Mouse (Mus musculus) retina, adult 2 months (tissue): ENCODE results near the gene Tubg1.

ENCODE experiments used
- DNase-seq: peaks from one replicate; pipeline ENCODE4 v3.0.0-alpha.2; 2012; ENCODE audit warnings: low read depth, low spot score

Tubg1 gene

DNA sequence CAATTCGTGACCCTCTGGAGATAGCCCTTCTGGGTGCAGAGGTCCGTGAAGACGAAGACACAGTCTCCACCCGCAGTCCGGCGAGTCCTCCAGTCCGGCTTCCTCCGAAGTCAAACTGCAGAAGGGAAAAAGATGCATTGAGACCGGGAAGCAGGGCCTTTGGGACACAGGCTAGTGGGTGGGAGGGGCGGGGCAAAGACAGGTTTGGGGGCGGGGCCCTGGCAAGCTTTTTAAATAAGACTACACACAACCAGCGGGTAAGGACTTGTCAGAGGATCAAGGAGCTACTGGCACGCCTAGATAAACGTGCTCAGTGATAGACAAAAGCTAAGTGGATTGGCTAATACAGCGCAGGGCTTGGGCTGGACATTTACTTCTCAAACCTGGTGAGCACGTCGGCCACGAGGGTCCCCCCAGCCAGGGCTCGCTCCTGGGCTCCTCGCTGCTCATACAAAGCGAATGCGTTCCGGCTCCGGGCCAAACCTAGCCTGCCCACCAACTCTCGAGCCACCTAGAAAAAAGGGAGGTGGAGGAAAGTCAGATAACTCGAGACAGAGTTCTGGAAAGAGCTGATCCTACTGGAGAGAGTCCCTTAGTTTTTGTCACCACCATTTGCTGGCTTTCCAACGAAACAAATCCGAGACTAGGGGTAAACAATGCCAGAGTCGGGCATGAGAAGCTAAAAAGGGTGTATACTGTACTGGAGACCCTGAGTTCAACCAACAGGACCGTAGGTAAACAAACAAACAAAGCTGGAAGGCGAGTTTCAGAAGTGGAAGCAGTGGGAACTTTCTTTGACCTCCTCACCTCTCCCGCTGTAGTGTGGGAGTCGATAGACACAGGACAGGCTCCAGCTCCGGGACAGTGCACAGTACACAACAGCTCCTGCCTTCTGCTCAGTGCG, 45.2 kb downstream of the Tubg1 start:
- DNase-seq, result no peak

DNA sequence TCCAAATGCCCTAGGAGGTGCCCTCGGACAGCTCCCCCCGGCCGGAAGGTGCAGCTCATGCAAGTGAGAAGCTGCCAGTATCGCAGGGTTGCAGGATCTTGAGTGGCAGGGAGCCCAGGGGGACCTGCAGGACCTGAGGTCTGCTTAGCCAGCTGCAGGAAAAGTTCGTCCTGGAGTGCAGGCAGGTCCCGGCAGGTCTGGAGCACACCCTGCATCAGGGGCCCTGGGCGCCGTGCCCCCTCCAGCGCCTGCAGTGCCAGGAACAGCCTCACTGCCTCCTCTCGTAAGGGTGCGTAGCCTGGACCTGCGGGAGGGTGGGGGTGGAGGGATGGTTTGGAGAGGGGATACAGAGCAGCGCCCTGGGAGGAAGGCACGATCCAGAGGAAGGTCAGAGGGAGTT, 46.6 kb downstream of the Tubg1 start:
- DNase-seq, result no peak

DNA sequence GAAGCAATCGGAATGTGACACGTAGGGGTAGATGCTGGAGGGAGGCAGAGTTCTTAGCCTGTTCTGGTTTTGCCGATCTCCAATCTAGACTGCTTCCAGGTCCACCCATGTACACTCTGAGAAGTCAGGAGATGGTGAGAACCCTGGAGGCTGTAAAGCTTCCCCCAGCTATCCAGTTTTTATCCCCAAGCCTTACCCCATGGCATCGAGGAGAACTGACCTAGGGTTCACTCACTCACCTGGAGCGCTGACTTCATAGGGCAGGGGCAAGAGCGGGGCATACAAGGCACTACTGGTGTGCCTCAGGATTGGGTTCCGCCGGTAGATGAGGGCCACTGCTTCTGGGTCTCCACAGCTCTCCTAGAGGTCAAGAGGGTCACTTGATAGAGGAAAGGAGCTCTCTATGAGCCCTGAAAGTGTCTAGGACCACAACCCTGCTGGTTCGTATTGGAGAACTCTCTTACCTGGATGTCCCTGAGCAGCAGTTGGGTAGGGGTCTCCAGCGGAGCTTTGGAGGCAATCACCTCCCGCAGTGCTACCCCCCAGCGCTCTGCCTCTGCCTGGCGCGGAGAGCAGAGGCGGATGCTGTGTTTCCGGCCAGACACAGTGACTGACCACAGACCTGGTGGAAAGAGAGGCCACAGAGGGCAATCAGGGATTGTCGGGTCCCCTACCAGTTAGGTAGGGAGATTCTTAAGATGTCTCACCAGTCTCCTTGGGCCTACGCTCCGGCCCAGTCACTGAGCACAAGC, 47.6 kb downstream of the Tubg1 start:
- DNase-seq, result no peak

DNA sequence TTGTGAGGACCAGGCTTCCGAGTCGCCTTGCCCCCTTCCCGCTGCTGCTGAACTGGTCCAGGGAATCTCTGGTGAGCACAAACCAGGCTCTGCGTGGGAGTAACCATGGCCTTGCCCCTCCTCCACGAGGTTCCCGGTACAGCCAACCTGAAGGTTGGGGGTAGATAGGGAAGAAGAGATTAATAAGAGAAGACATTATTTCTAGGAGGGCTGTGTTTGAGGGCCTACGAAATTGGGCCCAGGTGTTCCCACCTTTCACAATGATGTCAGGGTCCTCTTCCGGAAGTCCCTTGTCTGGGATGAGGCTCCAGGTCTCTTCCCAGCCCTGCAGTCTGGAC, 48.2 kb downstream of the Tubg1 start:
- DNase-seq, result no peak

DNA sequence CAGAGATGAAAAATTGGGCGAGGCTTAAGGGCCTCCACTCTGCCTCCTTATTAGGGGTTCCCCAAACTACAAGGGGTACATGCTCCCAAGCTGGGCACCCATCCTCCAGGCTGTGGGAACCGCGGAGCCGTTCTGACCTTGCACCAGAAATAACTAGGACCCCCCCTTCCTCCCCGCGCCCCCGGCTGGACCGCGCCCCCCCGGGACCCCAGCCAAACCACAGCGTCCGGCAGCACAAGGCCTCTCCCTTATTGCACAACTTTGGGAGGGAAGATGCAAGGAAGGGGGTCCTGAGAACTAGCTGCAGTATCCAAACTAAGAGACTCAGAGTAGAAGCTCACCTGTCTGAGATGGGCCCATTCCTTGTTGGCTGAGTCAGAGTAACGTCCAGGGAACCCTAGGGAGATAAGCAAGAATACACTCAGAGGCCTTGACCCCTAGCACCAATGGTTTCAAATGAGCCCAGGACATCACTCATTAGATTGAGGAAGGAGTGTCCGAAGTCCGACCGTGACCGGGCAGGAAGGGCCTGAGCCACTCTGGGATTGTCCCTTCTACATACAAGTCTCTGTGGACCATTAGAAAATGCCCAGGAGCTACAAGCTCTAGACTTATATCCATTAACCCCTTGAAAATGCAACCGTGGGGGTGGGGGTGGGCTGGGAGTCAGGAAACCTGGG, 48.7 kb downstream of the Tubg1 start:
- no peak for DNase-seq

DNA sequence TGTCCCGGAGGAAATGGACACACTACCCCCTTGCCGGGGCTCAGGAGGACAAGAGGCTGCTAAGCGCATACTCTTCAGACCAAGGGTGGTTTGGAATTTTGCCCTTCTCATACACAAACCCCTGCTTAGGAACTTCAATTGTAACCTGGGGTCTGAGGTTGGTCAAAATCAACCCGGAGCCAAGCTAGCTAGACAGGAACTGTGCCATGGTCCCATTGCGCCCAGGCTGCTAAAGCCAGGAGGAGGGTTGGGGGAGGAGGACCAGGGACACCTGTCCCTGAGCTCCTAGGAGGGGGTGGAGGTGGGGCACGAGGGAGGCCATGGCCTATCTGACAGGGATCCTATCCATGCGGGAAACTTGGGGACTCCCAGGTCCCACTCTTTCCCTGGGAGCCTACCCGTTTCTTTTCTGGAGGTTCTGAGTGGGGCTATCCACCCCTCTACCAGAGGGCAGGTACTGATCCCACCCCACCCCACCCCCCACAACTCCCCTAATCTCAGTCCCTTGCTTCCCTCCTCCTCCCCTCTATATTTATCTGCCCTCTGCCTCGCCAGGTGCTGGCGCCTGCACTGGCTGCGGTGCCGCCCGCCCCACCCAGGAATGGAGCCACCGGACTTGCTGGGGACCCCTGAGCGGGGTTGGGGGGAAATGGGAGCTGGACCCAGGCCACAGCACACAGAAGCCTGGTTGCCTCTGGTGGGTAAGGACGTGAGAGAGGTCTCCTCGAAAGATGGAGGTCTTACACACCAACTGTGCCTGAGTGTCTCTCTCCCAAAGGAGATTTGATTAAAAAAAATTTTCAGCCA, 49.8 kb downstream of the Tubg1 start:
- no peak for DNase-seq

DNA sequence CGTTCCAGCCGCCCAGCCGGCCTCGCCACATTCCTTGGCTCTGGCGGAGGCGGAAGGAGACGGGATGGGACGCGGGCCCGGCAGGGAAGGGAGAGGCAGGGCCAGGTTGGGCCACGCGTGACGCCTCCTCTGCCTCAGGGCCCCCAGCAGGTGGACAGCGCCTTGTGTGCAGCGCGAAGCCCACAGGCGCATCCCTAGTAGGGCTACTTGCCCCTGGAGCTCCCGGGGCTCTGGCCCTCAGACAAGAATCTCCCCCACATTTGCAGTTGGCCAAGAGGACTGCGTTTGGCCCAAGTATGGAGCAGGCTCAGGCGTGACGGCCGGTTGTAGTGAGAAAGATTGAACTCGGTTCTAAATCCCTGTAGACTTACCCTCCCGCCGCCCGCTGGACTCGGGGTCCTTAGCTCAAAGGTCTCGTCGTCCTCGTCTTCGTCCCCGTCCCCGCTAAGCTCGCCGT, 50.6 kb downstream of the Tubg1 start, which contains the start of gene Cntnap1:
Cntnap1 (plus strand) TSS at position 170 of the 457 bp plus-strand sequence.
- no peak for DNase-seq

DNA sequence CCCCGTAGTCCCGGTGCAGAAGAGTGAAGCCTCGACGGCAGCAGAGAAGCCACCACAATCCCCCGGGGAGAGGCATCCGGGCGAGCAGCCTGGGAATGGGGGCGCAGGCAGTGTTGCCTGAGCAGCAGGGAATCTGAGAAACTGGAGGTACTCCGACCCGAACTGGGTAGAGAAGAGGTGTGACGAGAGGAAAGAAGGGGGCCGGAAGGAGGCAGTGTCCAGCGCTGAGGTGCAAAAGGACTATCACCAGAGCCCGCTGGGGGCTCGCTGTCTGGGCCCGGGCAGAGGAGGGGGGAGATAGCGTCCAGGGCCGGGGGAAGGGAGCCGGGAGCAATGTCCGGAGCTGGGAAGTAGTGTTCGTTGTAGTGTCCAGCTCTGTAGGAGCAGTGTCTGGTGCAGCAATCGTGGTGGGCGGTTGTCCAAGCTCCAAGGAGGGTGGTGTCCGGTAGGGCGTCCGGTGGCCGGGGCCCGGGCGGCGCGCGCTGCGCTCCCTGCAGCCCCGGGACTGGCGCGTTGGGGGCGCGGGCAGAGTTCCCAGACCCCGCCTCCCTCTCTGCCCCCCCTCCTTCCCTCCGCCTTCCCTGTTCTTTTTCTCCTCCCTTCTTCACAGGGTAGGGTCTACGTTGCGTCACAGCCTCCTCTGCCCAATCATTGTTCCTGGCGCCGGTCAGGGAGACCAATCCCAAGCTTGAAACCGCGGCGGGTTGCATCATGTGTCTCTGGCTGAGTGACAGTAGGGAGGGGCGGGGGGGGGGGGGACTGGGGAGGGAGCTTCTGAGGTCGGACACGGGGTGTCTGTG, 51.3 kb downstream of the Tubg1 start, which contains the start of gene Plekhh3:
Plekhh3 (minus strand) TSS at position 541 of the 800 bp plus-strand sequence.
- DNase-seq, result peak; percentile 95

DNA sequence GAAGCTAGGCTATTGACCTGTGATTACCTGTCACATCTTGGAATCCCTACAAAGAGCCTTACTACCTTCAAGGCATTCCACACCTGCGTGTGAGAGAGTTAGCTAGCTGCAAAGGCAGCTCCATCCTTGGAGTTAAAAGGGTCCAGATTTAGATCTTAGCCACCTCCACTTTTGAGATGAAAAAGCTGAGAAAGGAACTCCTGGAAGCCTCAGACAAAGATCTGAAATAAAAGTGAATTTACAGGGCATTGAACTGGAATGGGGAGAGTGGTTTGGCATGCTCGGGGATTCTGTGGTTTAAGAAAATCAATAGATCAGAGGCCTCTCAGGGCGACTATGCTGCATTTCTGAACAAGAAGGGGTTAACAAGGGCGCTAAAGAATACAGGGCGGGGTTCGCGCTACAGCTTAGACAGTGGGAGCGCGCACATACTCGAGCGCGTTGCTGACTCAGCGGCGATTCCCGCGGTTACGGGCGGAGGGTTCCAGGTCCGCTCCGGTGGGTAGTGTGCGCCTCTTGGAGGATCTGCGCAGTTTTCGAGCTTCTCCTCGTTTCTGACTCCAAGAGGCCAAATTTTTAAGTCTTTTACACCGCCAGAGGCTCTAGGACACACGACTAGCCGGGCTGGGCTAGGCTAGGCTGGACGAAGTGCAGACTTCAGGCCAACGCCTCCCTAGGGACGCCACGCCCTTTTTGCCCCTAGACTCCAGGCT, 52.1 kb downstream of the Tubg1 start:
- no peak for DNase-seq

DNA sequence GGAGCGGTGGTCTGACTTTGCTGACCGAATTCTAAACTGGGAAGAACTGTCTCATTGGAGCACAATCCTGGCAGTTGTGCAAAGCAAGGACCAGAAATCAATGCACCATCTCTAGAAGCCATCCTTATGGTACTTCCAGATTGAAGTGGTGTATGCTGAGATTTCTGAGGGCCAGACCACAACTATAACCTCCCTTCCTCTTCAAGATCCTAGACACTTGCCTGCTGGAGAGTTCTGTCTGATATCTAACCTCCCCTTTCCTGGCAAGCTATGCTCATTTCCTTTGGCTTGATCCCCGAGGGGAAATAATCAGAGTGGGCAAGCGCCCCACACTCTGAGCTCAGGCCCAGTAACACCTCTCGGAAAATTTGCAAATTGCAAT, 52.7 kb downstream of the Tubg1 start:
- no peak for DNase-seq

DNA sequence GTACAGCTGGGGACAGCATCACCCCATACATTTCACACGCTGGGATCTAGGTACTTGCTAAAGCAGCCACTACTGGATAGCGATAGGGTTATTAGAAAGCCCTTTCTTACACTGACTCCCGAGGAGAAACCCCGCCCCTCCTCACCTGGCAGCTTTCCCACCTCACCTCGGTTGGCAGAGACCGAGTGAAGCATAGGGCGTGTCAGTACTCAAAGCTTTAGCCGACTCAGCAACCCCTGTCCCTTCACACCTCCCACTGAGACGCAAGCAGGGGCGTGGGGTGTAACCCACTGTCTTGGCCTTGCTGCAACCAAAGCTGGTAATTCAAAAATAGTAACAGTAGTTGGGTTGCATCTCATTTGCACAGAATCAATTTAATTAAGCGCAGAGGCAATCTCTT, 53.4 kb downstream of the Tubg1 start:
- no peak for DNase-seq

DNA sequence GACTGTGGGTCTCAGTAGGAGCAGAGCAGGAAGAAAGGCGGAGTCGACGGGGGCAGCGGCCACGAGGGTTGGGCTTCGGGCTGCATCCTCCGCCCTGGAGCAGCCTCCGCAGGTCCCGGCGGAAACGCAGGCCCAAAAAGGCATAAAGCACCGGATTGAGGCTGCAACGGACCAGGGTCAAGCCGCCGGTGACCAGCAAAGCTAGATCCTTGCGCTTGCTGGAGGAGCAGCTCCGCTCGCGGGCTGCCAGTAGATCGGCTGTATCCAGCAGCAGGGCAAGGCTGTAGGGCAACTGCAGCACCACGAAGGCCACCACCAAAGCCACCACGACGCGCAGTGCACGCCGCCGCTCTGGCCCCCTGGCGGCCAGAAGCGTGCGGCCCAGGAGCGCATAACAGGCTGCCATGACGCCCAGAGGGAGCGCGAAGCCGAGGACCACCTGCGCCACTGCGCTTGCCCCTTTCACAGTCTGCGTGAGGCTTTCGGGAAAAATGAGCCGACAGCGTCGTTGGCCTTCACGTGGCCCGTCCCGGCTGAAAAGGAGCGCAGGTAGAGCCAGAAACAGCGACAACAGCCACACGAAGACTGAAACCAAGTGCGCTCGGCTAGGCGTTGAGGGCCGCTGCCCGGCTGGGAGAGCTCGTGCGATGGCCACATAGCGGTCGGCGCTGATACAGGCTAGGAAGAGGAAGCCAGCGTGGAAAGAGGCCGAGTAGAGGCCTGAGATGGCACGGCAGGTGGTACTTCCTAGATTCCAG, 54.1 kb downstream of the Tubg1 start:
- DNase-seq, result no peak

DNA sequence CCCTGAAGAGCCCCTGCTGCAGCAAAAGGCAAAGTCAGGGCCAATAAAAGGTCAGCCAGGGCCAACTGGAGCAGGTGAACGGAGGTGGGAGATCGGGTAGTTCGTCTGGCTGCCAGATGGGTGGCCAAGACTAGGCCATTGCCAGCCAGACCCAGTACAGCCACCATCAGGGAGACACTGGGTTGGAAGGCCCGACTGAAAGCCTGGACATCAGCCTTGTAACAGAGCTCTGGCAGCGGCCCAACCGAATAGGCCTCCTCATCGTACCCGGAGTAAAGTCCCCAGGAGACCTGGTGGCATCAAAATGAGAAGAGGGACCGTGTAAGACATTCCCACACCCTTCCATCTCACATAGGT, 54.6 kb downstream of the Tubg1 start:
- no peak for DNase-seq

DNA sequence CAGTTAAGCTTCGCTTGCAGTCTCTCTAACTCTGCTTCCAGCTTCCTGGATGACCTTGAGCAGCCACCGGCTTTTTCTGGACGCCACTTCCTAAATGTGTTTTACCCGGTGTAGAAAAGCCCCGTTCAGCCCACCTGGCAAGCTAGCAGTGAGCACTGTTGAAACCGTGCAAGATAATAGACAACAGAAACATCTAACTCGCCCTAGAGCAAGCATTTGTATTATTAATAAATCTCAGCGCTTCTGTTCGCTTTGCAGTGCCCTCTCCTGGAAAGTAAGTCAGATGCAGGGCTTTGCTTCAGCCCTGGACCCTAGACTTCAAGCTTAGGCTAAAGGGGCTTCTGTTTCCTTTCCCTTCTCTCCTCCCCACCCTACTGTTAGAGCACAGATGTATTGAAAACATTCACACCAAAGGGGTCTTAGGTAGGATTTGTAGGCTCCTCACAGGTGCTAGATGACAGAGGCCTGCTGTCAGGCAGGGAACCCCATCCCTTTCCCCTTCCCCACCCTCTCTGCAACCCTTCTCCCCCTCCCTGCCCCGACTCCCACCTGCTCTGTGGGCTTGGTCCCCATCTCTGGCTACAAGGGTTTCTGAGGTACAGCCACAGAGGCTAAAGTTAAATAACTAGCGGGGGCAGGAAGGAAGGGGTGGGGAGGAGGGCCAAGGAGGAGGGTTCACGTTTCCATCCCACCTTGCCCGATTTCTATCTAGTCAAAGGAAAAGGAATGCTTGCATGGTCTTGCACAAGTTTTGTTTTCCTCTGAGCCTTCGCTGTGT, 55.3 kb downstream of the Tubg1 start, which contains the start of gene Ccr10:
Ccr10 (minus strand) TSS at position 593 of the 778 bp plus-strand sequence.
- no peak for DNase-seq

DNA sequence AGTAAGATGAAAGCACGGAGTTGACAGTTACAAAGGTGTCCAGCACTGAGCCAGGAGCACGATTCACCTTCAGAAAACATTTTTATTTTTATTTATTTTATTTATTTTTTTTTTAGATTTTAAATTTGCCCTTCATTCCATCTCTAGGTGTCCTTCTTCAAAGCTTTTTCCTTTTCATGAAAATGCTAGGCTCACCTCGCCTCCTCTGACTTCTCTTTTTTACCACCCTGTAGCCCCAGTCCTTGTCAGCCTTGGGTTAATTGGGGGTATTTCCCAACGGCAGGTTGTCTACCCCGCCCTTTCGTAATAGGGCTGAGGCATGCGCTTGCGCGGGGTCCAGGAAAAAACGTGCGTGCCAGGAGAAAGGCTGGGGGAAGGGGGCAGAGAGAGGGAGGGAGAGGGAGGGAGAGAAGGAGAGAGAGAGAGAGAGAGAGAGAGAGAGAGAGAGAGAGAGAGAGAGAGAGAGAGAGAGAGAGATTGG, 55.9 kb downstream of the Tubg1 start:
- DNase-seq, result no peak
